In the genomic region with DNA sequence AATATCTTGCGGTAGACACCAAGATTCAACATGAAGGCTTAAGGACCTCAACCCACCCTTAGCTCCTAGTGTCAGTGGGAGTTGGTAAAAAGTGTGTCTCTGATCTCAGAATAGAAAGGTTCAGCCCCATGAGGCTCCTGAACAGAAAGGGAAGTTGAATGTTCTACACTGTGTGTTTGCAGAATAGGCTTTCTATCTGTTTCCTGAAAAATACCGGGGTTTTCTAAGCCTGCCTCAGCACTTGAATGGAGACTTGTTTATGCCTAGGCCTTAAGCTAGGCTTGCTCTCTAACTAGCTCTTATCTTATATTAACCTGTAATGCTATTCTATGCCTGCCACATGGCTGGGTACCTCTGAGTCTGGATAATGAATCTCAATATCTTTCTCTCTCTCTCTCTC, we compare ENCODE assay signal across 23 mouse cellular contexts. TPM values are rescaled to one million over a fixed set of nuclear protein-coding genes. Genes with fewer than 3 reads are reported as not detected.
DNase-seq lines count a peak whose midpoint lies in the region; ATAC-seq and TF ChIP-seq lines count a peak whose summit lies in the region.
"Had no signal": no experiment of that assay in that cellular context is flagged by ENCODE, and none has a peak within 500 bp of the region (broad histone marks: within the 10 kb centered on the region; RNA-seq: fewer than 3 reads in every experiment).

No protein-coding gene starts in this region.

- peak overlapping the region; percentile 76 for H3K27ac ChIP-seq in bone marrow macrophage, adult 2 months (ENCODE audit: insufficient read depth, low read depth, low read length)
- H3K27ac ChIP-seq: embryonic facial prominence, embryonic 15.5 days; forebrain, embryonic 10.5 days; hindbrain, embryonic 10.5 days; hindbrain, embryonic 14.5 days had no signal

- TF ChIP-seq POLR2A in bone marrow macrophage, adult 2 months (IDR thresholded peaks at IDR 0.05; ENCODE audit: borderline replicate concordance, low read depth, low read length): no peak

- intact Hi-C loops in left cerebral cortex, postnatal 10 days (cut with DNase I): no loop called here

- peak; percentile 48; the same call in 1 of the 2 replicates for ATAC-seq in megakaryocyte, adult 5-6 weeks (ENCODE audit: poor library complexity, severe bottlenecking)
- ATAC-seq: activated CD4-positive, CD25-positive, alpha-beta regulatory T cell, adult 4 months; forebrain, embryonic 14.5 days; Patski had no signal

- DNase-seq in spleen, postnatal 36 days (ENCODE audit: low spot score in 2 of 2): peak; percentile 24 to 47
- no peak for DNase-seq in spleen, postnatal 14 days (ENCODE audit: low spot score in 2 of 2)
- DNase-seq in left cerebral cortex, postnatal 10 days (ENCODE audit: extremely low spot score in 1 of 2, low spot score in 2 of 2): no peak
- no peak for DNase-seq in thymus, postnatal 0 days (ENCODE audit: low spot score)
- DNase-seq in thymus, postnatal 10 days (ENCODE audit: low spot score in 2 of 2): no peak
- DNase-seq: adrenal gland, postnatal 14 days; cerebellum, adult 18-20 months; cerebellum, adult 9-11 months; embryo, embryonic 11 days; gastrocnemius, postnatal 10 days had no signal

- H3K4me3 ChIP-seq in bone marrow macrophage, adult 2 months (ENCODE audit: insufficient read depth, low read length): no peak overlapping the region
- H3K4me3 ChIP-seq: embryonic facial prominence, embryonic 15.5 days; erythroblast, embryonic 14.5 days; forebrain, embryonic 10.5 days; heart, embryonic 12.5 days; hindbrain, embryonic 10.5 days had no signal

- no peak for TF ChIP-seq CTCF in bone marrow macrophage, adult 2 months (IDR thresholded peaks at IDR 0.05; ENCODE audit: low read depth, low read length)

- peaks cover 17% of the 10 kb centered on the region for H3K4me1 ChIP-seq in bone marrow macrophage, adult 2 months (ENCODE audit: control insufficient read depth, insufficient read depth, low read length)

RNA-seq across cellular contexts. Expression of a gene that starts 9.0 kb away (rescaled TPM):
- polyA plus RNA-seq in bone marrow macrophage, adult 2 months (2012; ENCODE audit: insufficient read depth, insufficient read length, missing spikeins): not detected in 2 replicates
- not detected in 2 replicates for total RNA-seq in megakaryocyte, adult 5-6 weeks (2015)
- total RNA-seq in megakaryocyte, adult 5-6 weeks (2017): not detected in 2 replicates
- 1 to 10 TPM; 7.1 to 7.9 TPM for total RNA-seq in left cerebral cortex, postnatal 10 days (2021)
- polyA plus RNA-seq in thymus, postnatal 0 days (2015; fragmentation: Nextera tagmentation; extraction: Ambion mirVana): 1.5 and 1.9 TPM in 2 replicates
- total RNA-seq: G1E had no signal
- polyA plus RNA-seq: erythroblast, embryonic 14.5 days; G1E had no signal

RNA-seq across cellular contexts. Expression of a gene that starts 15.5 kb away (rescaled TPM):
- polyA plus RNA-seq in bone marrow macrophage, adult 2 months (2012; ENCODE audit: insufficient read depth, insufficient read length, missing spikeins): 0.28 and 0.44 TPM in 2 replicates
- total RNA-seq in megakaryocyte, adult 5-6 weeks (2015): 0.02 and 0.29 TPM in 2 replicates
- total RNA-seq in megakaryocyte, adult 5-6 weeks (2017): 0.15 TPM in 1 of 2 replicates, not detected in the other
- total RNA-seq in left cerebral cortex, postnatal 10 days (2021): 1 to 10 TPM; 1.4 to 1.9 TPM
- 0.31 and 0.35 TPM in 2 replicates for polyA plus RNA-seq in thymus, postnatal 0 days (2015; fragmentation: Nextera tagmentation; extraction: Ambion mirVana)
- polyA plus RNA-seq: erythroblast, embryonic 14.5 days had no signal

RNA-seq across cellular contexts. Expression of a gene that starts 25.6 kb away (rescaled TPM):
- polyA plus RNA-seq in bone marrow macrophage, adult 2 months (2012; ENCODE audit: insufficient read depth, insufficient read length, missing spikeins): not detected in 2 replicates
- 0.04 TPM in 1 of 2 replicates, not detected in the other for total RNA-seq in megakaryocyte, adult 5-6 weeks (2015)
- total RNA-seq in megakaryocyte, adult 5-6 weeks (2017): 0.04 and 0.53 TPM in 2 replicates
- total RNA-seq in left cerebral cortex, postnatal 10 days (2021): under 1 TPM; 0.12 to 0.28 TPM
- polyA plus RNA-seq in thymus, postnatal 0 days (2015; fragmentation: Nextera tagmentation; extraction: Ambion mirVana): not detected in 2 replicates
- polyA plus RNA-seq: embryonic facial prominence, embryonic 11.5 days had no signal

RNA-seq across cellular contexts. Expression of a gene that starts 25.7 kb away (rescaled TPM):
- polyA plus RNA-seq in bone marrow macrophage, adult 2 months (2012; ENCODE audit: insufficient read depth, insufficient read length, missing spikeins): 25.7 and 32.6 TPM in 2 replicates
- total RNA-seq in megakaryocyte, adult 5-6 weeks (2015): 18.3 and 30.9 TPM in 2 replicates
- total RNA-seq in megakaryocyte, adult 5-6 weeks (2017): 12.3 and 14.9 TPM in 2 replicates
- total RNA-seq in left cerebral cortex, postnatal 10 days (2021): 10 to 100 TPM; 46.2 to 47.7 TPM
- polyA plus RNA-seq in thymus, postnatal 0 days (2015; fragmentation: Nextera tagmentation; extraction: Ambion mirVana): 50.0 and 52.6 TPM in 2 replicates

RNA-seq across cellular contexts. Expression of a gene that starts 31.2 kb away (rescaled TPM):
- 109 and 163 TPM in 2 replicates for polyA plus RNA-seq in bone marrow macrophage, adult 2 months (2012; ENCODE audit: insufficient read depth, insufficient read length, missing spikeins)
- total RNA-seq in megakaryocyte, adult 5-6 weeks (2015): 89.0 and 99.4 TPM in 2 replicates
- total RNA-seq in megakaryocyte, adult 5-6 weeks (2017): 42.3 and 43.4 TPM in 2 replicates
- 10 to 100 TPM; 48.0 to 54.2 TPM for total RNA-seq in left cerebral cortex, postnatal 10 days (2021)
- polyA plus RNA-seq in thymus, postnatal 0 days (2015; fragmentation: Nextera tagmentation; extraction: Ambion mirVana): 146 and 155 TPM in 2 replicates

Comparison
In these comparisons a context has a peak if more than half of its experiments do, and no peak if none do; other contexts are left out.
1. DNase-seq: peak in spleen, postnatal 36 days (2 of 2); none in spleen, postnatal 14 days (0 of 2), left cerebral cortex, postnatal 10 days (0 of 2), thymus, postnatal 0 days (single experiment) and thymus, postnatal 10 days (0 of 2).
2. RNA of a gene that starts 9.0 kb away (total RNA-seq): 7.1 to 7.9 TPM in left cerebral cortex, postnatal 10 days; not detected in megakaryocyte, adult 5-6 weeks; every median in the first group is over 4 times any median in the second.